Mouse (Mus musculus): ENCODE data around the gene Vmn2r19. TPM values are rescaled to one million over a fixed set of nuclear protein-coding genes. Genes with fewer than 3 reads are reported as not detected.
"Not testable (repeated sequence)": the region's sequence is repeated elsewhere in the genome, so short reads cannot be mapped to it uniquely, and the experiment has no call there.

The Vmn2r19 gene
- polyA plus RNA-seq, 1 experiment from 2014 or later, result not detected

DNA sequence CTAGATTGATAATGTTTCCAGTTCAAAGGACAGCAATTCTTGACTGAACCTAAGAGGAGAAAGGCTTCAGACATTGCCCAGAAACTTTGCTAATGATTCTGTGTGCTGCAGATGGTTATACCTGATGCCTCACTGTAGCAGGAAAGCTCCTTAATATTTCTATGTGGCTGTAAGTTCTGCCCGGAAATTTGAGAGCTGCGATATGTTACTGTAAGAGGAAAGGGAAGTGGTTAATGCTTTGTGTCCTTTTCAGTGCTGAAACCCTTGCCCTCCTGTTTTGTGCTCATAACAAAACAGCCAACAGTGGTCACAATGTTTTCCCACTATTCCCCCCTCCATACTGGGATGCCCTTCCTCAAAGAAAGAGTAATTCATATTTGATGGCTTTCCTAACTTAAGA is 21.8 kb upstream of the Vmn2r19 start:
- H3K4me1 ChIP-seq (ENCODE audit: control insufficient read depth, insufficient read depth, low read length), result no peaks in the 10 kb centered on the region
- WGBS, result 85% methylated on average over 2 of the region's 2 CpGs
- no peak overlapping the region for H3K4me2 ChIP-seq (ENCODE audit: low read depth, low read length)
- no peak for ATAC-seq (ENCODE audit: low read depth)
- H3K9me3 ChIP-seq (ENCODE audit: control insufficient read depth, low read length), result no peaks in the 10 kb centered on the region
- H3K9ac ChIP-seq (ENCODE audit: low read depth, low read length), result no peak overlapping the region
- no peak overlapping the region for H3K4me3 ChIP-seq (ENCODE audit: low read depth, low read length)
- no peaks in the 10 kb centered on the region for H3K27me3 ChIP-seq (replicated peaks; ENCODE audit: control insufficient read depth, insufficient read depth, low read length)
- DNase-seq (ENCODE audit: low spot score), result no peak
- H3K36me3 ChIP-seq (ENCODE audit: control insufficient read depth, insufficient read depth, low read length), result no peaks in the 10 kb centered on the region
- no peak overlapping the region for H3K27ac ChIP-seq (replicated peaks; ENCODE audit: low read depth, low read length)

DNA sequence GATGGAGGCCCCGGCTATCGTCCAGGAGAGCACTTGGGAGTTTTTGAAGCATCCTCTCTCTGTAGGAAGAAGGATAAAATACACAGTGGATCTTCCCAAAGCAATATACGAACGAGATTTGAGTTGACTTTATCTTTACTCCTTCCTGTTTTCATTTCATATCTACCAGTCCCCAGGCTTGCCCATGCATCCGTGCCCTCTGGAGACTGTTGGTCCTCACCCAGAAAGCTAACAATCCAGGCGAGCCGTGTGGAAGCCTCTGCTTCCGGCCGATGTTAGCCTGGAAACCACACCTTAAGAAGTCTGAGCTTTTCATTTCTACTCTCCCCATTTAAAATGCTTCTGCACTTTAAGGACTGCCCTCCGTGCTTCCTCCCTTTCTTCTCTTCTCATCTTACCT is 19.2 kb upstream of the Vmn2r19 start:
- no peaks in the 10 kb centered on the region for H3K36me3 ChIP-seq (ENCODE audit: control insufficient read depth, insufficient read depth, low read length)
- H3K9ac ChIP-seq (ENCODE audit: low read depth, low read length), result no peak overlapping the region
- WGBS, result 77% methylated on average over 10 of the region's 10 CpGs
- no peak overlapping the region for H3K27ac ChIP-seq (replicated peaks; ENCODE audit: low read depth, low read length)
- ATAC-seq (ENCODE audit: low read depth) (no peak), DNase-seq (ENCODE audit: low spot score) (no peak)
- no peaks in the 10 kb centered on the region for H3K27me3 ChIP-seq (replicated peaks; ENCODE audit: control insufficient read depth, insufficient read depth, low read length)
- no peak overlapping the region for H3K4me2 ChIP-seq (ENCODE audit: low read depth, low read length)
- H3K4me3 ChIP-seq (ENCODE audit: low read depth, low read length), result no peak overlapping the region
- no peaks in the 10 kb centered on the region for H3K9me3 ChIP-seq (ENCODE audit: control insufficient read depth, low read length)
- H3K4me1 ChIP-seq (ENCODE audit: control insufficient read depth, insufficient read depth, low read length), result no peaks in the 10 kb centered on the region

DNA sequence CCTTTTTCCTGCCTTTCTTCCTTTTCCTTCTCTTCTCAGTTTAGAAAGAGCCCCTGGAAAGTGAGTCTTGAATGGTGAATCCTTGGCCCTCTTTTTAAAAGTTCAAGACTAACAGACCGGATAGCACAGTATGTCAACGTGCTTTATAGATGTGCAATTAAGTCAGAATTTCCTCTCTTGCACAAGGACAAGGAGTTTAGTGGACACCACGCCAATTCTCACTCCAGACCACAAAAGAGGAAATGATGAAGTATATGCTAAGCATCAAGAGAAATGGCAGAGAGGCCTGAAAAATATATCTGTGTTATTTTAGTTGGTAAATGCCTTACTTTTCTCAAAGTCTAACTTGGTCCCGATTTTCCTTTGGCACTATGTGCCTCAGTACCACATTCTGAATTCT is 18.4 kb upstream of the Vmn2r19 start, which contains the start of gene Clec4e:
Gene Clec4e (minus strand): TSS at position 118 of the 400 bp plus-strand sequence.
- H3K4me3 ChIP-seq (ENCODE audit: low read depth, low read length), result no peak within 1 kb of the TSS
- no peaks in the 10 kb centered on the region for H3K4me1 ChIP-seq (ENCODE audit: control insufficient read depth, insufficient read depth, low read length)
- ATAC-seq (ENCODE audit: low read depth) (no peak), DNase-seq (ENCODE audit: low spot score) (no peak)
- no peaks in the 10 kb centered on the region for H3K27me3 ChIP-seq (replicated peaks; ENCODE audit: control insufficient read depth, insufficient read depth, low read length)
- H3K9me3 ChIP-seq (ENCODE audit: control insufficient read depth, low read length), result no peaks in the 10 kb centered on the region
- no peak within 1 kb of the TSS for H3K4me2 ChIP-seq (ENCODE audit: low read depth, low read length)
- WGBS, result 83% methylated on average over 4 of the region's 4 CpGs
- H3K9ac ChIP-seq (ENCODE audit: low read depth, low read length), result no peak within 1 kb of the TSS
- H3K27ac ChIP-seq (replicated peaks; ENCODE audit: low read depth, low read length), result no peak within 1 kb of the TSS
- no peaks in the 10 kb centered on the region for H3K36me3 ChIP-seq (ENCODE audit: control insufficient read depth, insufficient read depth, low read length)

DNA sequence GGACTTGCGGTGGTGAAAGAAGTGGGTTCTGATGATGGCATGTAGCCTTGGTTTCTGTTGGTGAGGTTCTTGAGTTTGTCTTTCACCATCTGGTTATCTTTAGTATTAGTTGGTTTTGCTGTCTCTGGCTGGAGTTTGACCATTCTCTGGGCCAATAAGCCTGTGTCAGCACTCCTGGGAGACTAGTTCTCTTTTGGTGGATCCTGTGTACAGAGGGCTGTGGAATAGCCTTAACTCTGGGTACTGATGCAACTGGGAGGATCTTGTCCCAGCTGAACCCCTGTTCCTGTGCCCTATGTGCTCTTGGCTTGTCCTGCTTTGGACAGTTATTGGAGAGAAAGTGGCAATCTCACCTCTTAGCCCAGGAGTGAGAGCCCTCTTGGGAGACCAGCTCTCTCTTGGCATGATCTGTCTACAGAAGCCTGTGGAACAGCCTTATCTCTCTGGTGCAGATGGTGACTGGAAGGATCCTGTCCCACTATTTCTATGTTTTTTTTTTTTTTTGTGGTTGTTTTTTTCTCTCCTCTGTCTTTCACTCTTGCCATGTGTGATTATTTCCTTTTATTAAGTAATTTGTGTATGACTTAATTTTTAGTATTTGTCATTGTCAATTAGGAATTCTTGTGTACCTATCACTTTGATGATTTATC is 15.3 kb upstream of the Vmn2r19 start:
- H3K4me1 ChIP-seq (ENCODE audit: control insufficient read depth, insufficient read depth, low read length), result no peaks in the 10 kb centered on the region
- 90% methylated on average over 1 of the region's 1 CpGs for WGBS
- no peaks in the 10 kb centered on the region for H3K27me3 ChIP-seq (replicated peaks; ENCODE audit: control insufficient read depth, insufficient read depth, low read length)
- H3K4me3 ChIP-seq (ENCODE audit: low read depth, low read length), result no peak overlapping the region
- no peaks in the 10 kb centered on the region for H3K9me3 ChIP-seq (ENCODE audit: control insufficient read depth, low read length)
- no peak for ATAC-seq (ENCODE audit: low read depth)
- H3K36me3 ChIP-seq (ENCODE audit: control insufficient read depth, insufficient read depth, low read length), result no peaks in the 10 kb centered on the region
- no peak overlapping the region for H3K4me2 ChIP-seq (ENCODE audit: low read depth, low read length)
- no peak for DNase-seq (ENCODE audit: low spot score)
- H3K9ac ChIP-seq (ENCODE audit: low read depth, low read length), result no peak overlapping the region
- H3K27ac ChIP-seq (replicated peaks; ENCODE audit: low read depth, low read length), result no peak overlapping the region

DNA sequence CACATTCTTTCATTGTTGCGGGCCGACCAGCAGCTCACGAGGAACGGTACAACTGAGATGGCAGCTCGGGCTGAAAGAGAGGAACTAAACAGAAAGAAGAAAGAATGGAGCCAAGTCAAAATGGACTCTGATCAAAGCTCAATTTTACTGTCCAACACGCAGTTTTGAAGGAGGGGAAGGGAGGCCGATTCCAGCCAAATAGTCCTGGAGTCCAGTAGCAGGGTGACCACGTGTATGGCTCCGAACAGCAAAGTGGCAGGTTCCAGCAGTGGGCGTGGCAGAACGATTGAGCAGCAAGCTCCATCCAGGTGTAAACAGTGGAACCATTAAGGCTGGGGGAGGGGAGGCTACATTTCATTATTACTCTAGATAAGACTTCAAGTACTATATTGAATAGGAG is 14.6 kb upstream of the Vmn2r19 start:
- WGBS, result 88% methylated on average over 11 of the region's 11 CpGs

DNA sequence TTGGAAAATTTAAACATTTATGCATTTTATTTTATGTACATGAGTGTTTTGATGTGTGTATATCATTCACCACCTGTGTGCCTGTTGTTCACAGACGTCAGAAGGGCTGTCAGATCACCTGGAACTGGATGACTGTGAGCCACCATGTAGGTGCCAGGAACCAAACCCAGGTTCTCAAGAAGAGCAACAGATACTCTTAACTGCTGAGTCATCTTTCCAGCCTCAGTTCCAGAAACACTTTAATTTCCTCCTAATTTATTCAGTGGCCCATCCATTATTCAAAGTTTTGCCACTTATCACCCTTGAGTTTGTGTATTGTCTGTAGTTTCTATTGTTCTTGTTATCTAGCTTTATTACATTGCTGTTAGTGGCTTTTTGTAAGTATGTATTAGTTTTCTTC is 11.4 kb upstream of the Vmn2r19 start:
- Histone ChIP-seq H3K27ac (replicated peaks; ENCODE audit: low read depth, low read length) (no peak overlapping the region), H3K4me2 (ENCODE audit: low read depth, low read length) (no peak overlapping the region), H3K27me3 (replicated peaks; ENCODE audit: control insufficient read depth, insufficient read depth, low read length) (no peaks in the 10 kb centered on the region), H3K36me3 (ENCODE audit: control insufficient read depth, insufficient read depth, low read length) (no peaks in the 10 kb centered on the region), H3K9me3 (ENCODE audit: control insufficient read depth, low read length) (no peaks in the 10 kb centered on the region), H3K4me3 (ENCODE audit: low read depth, low read length) (no peak overlapping the region), H3K9ac (ENCODE audit: low read depth, low read length) (no peak overlapping the region), H3K4me1 (ENCODE audit: control insufficient read depth, insufficient read depth, low read length) (no peaks in the 10 kb centered on the region)
- ATAC-seq (ENCODE audit: low read depth), result no peak
- DNase-seq (ENCODE audit: low spot score), result no peak
- WGBS, result 63% methylated on average over 1 of the region's 1 CpGs

More for the DNA sequence above, 14.6 kb upstream of the Vmn2r19 start:
- H3K27me3 ChIP-seq (replicated peaks; ENCODE audit: control insufficient read depth, insufficient read depth, low read length); H3K9ac ChIP-seq (ENCODE audit: low read depth, low read length); H3K4me2 ChIP-seq (ENCODE audit: low read depth, low read length); H3K9me3 ChIP-seq (ENCODE audit: control insufficient read depth, low read length); DNase-seq (ENCODE audit: low spot score); H3K4me3 ChIP-seq (ENCODE audit: low read depth, low read length); ATAC-seq (ENCODE audit: low read depth); H3K4me1 ChIP-seq (ENCODE audit: control insufficient read depth, insufficient read depth, low read length); H3K36me3 ChIP-seq (ENCODE audit: control insufficient read depth, insufficient read depth, low read length); H3K27ac ChIP-seq (replicated peaks; ENCODE audit: low read depth, low read length): not testable (repeated sequence)

DNA sequence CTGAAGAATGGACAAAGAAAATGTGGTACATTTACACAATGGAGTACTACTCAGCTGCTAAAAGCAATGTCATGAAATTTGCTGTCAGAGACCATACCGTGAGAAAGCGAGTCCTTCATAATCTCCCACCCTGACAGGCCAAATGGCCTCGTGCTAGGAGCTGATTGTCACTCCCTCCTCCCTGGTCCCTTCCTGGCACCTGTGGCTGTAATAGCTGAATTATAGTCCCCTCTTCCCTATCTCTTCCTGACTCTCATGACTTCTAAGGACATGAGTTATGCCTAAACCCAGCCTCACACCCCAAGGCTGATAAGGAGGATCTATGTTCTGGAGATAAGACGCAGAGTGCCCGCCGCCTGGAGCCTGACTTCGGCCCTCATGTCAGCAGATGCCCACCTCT is 1.8 kb upstream of the Vmn2r19 start:
- H3K36me3 ChIP-seq (ENCODE audit: control insufficient read depth, insufficient read depth, low read length); ATAC-seq (ENCODE audit: low read depth); H3K4me1 ChIP-seq (ENCODE audit: control insufficient read depth, insufficient read depth, low read length); H3K9ac ChIP-seq (ENCODE audit: low read depth, low read length); H3K4me3 ChIP-seq (ENCODE audit: low read depth, low read length); DNase-seq (ENCODE audit: low spot score); H3K27me3 ChIP-seq (replicated peaks; ENCODE audit: control insufficient read depth, insufficient read depth, low read length); H3K27ac ChIP-seq (replicated peaks; ENCODE audit: low read depth, low read length); H3K9me3 ChIP-seq (ENCODE audit: control insufficient read depth, low read length); H3K4me2 ChIP-seq (ENCODE audit: low read depth, low read length): not testable (repeated sequence)
- WGBS, result 81% methylated on average over 7 of the region's 7 CpGs

DNA sequence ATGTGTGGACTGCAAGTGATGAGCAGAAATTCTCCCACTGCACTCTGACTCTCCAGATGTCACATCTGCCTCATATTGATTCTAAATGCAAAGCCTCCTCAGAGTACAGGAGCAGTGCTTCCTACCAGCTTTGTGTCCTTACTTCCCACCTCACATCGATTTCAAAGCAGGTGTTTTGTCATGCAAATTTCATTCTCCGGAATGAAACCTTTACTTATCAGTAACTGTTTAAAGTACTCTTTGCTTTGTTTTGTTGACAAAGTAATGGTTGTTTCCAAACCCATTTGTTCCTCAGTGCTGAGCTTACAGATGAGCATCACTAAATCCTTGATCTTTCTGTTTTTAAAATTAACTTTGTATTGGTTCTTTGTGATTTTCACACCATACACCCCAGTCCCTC is 24.4 kb downstream of the Vmn2r19 start:
- no peak overlapping the region for H3K4me3 ChIP-seq (ENCODE audit: low read depth, low read length)
- H3K27ac ChIP-seq (replicated peaks; ENCODE audit: low read depth, low read length), result no peak overlapping the region
- no peak overlapping the region for H3K4me2 ChIP-seq (ENCODE audit: low read depth, low read length)
- no peaks in the 10 kb centered on the region for H3K36me3 ChIP-seq (ENCODE audit: control insufficient read depth, insufficient read depth, low read length)
- DNase-seq (ENCODE audit: low spot score), result no peak
- WGBS, result 51% methylated on average over 2 of the region's 2 CpGs
- ATAC-seq (ENCODE audit: low read depth), result no peak
- no peaks in the 10 kb centered on the region for H3K9me3 ChIP-seq (ENCODE audit: control insufficient read depth, low read length)
- H3K9ac ChIP-seq (ENCODE audit: low read depth, low read length), result no peak overlapping the region
- no peaks in the 10 kb centered on the region for H3K4me1 ChIP-seq (ENCODE audit: control insufficient read depth, insufficient read depth, low read length)
- no peaks in the 10 kb centered on the region for H3K27me3 ChIP-seq (replicated peaks; ENCODE audit: control insufficient read depth, insufficient read depth, low read length)

DNA sequence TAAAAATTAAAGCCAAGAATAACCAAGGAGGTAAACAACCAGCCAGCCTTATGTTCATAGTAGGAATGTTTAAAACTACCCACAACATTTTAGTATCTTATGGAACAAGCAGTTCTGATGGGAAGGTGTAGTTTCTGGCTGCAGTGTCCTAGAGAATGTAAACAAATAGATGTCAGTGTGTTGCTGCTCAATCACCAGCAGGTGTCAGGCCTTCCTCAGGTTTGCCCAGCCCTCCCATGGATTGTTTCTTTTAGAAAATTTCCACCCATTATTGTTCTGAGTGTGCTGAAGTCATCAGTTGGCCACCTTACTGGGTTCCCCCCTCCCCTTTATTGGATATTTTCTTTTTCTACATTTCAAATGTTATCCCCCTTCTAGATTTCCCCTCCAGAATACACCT is 32.0 kb downstream of the Vmn2r19 start:
- H3K4me2 ChIP-seq (ENCODE audit: low read depth, low read length), result no peak overlapping the region
- no peaks in the 10 kb centered on the region for H3K27me3 ChIP-seq (replicated peaks; ENCODE audit: control insufficient read depth, insufficient read depth, low read length)
- H3K9me3 ChIP-seq (ENCODE audit: control insufficient read depth, low read length), result no peaks in the 10 kb centered on the region
- no peaks in the 10 kb centered on the region for H3K36me3 ChIP-seq (ENCODE audit: control insufficient read depth, insufficient read depth, low read length)
- H3K9ac ChIP-seq (ENCODE audit: low read depth, low read length), result no peak overlapping the region
- no peaks in the 10 kb centered on the region for H3K4me1 ChIP-seq (ENCODE audit: control insufficient read depth, insufficient read depth, low read length)
- H3K27ac ChIP-seq (replicated peaks; ENCODE audit: low read depth, low read length), result no peak overlapping the region
- ATAC-seq (ENCODE audit: low read depth), result no peak
- H3K4me3 ChIP-seq (ENCODE audit: low read depth, low read length), result no peak overlapping the region
- no peak for DNase-seq (ENCODE audit: low spot score)

Data from embryonic facial prominence, embryonic 14.5 days (tissue).